Mouse (Mus musculus) T-helper 2 cell (primary cell): Measurements from ENCODE around the gene Calm2.

Source experiments
- in situ Hi-C: fragments of 300-600 bp; cut with MboI, MseI; formaldehyde crosslinking; loops from one replicate; pipeline ENCODE4 v1.15.1; 2025; ENCODE audit warnings: high pct_unique_total_duplicates

Calm2 gene

GRCm38 (mm10) chr17:87458911-87459749, 12.4 kb upstream of the Calm2 start:
- in situ Hi-C loops, result no loop called here

GRCm38 (mm10) chr17:87457961-87458360, 11.2 kb upstream of the Calm2 start:
- in situ Hi-C loops, result no loop called here

- in situ Hi-C loops, result no loop called here
Observed at GRCm38 (mm10) chr17:87454121-87454520, 7.4 kb upstream of the Calm2 start.

- in situ Hi-C loops, result no loop called here
Observed at GRCm38 (mm10) chr17:87453336-87453735, 6.6 kb upstream of the Calm2 start.

- in situ Hi-C loops, result no loop called here
Observed at GRCm38 (mm10) chr17:87448881-87449280, 2.1 kb upstream of the Calm2 start.

GRCm38 (mm10) chr17:87448339-87448738, 1.6 kb upstream of the Calm2 start:
- in situ Hi-C loops, result no loop called here

- in situ Hi-C loops, result no loop called here
Observed at GRCm38 (mm10) chr17:87447612-87448200, 971 bp upstream of the Calm2 start.

GRCm38 (mm10) chr17:87445917-87446766, 593 bp downstream of the Calm2 start:
- in situ Hi-C loops, result no loop called here

- in situ Hi-C loops, result no loop called here
Observed at GRCm38 (mm10) chr17:87445337-87445916, 1.3 kb downstream of the Calm2 start.

- in situ Hi-C loops, result no loop called here
Observed at GRCm38 (mm10) chr17:87444763-87445162, 2.0 kb downstream of the Calm2 start.

GRCm38 (mm10) chr17:87441537-87441936, 5.2 kb downstream of the Calm2 start:
- in situ Hi-C loops, result no loop called here

GRCm38 (mm10) chr17:87439441-87439840, 7.3 kb downstream of the Calm2 start:
- in situ Hi-C loops, result no loop called here

GRCm38 (mm10) chr17:87433929-87434328, 12.8 kb downstream of the Calm2 start:
- in situ Hi-C loops, result no loop called here

- in situ Hi-C loops, result no loop called here
Observed at GRCm38 (mm10) chr17:87432743-87433142, 14.0 kb downstream of the Calm2 start.

- in situ Hi-C loops, result no loop called here
Observed at GRCm38 (mm10) chr17:87432314-87432713, 14.4 kb downstream of the Calm2 start.

- in situ Hi-C loops, result no loop called here
Observed at GRCm38 (mm10) chr17:87429431-87429830, 17.3 kb downstream of the Calm2 start.

GRCm38 (mm10) chr17:87427511-87427910, 19.2 kb downstream of the Calm2 start, which contains the start of gene Stpg4:
Gene Stpg4 (minus strand): TSS chr17:87427741.
- in situ Hi-C loops, result no loop called here

GRCm38 (mm10) chr17:87418082-87418481, 28.7 kb downstream of the Calm2 start:
- in situ Hi-C loops, result loop anchor here (10.0 kb wide), 1 partner anchor 1383 kb away; no protein-coding TSS in a partner anchor

- in situ Hi-C loops, result no loop called here
Observed at GRCm38 (mm10) chr17:87406646-87407045, 40.1 kb downstream of the Calm2 start.

- in situ Hi-C loops, result no loop called here
Observed at GRCm38 (mm10) chr17:87405576-87405975, 41.2 kb downstream of the Calm2 start.

GRCm38 (mm10) chr17:87403462-87403861, 43.3 kb downstream of the Calm2 start:
- in situ Hi-C loops, result no loop called here

- in situ Hi-C loops, result no loop called here
Observed at GRCm38 (mm10) chr17:87402444-87402843, 44.3 kb downstream of the Calm2 start.
